Mouse (Mus musculus) erythroblast, embryonic 14.5 days (primary cell): Measurements from ENCODE around the gene Rnf114.

ENCODE experiments used
- GATA1 ChIP-seq: IDR thresholded peaks from 2 replicates; pipeline ENCODE4 v1.6.1; 2012; ENCODE audit warnings: low read length, inconsistent platforms, mixed read lengths
- TAL1 ChIP-seq: IDR thresholded peaks from 3 replicates; pipeline ENCODE4 v1.6.1; 2012; ENCODE audit warnings: low read length, inconsistent platforms, mixed read lengths

GRCm38 (mm10) chr2:167529935-167530513 lies 37.6 kb downstream of the Rnf114 start:
- no peak for TF ChIP-seq GATA1
- TF ChIP-seq TAL1: no peak
